9 mouse cellular contexts compared by ENCODE assay signal in genomic region chr1:184734991-184735920, GRCm38 (mm10). TPM values are rescaled to one million over a fixed set of nuclear protein-coding genes. Genes with fewer than 3 reads are reported as not detected.
DNase-seq lines count a peak whose midpoint lies in the region; ATAC-seq lines count a peak whose summit lies in the region.
"Had no signal": no experiment of that assay in that cellular context is flagged by ENCODE, and none has a peak within 500 bp of the region (broad histone marks: within the 10 kb centered on the region; RNA-seq: fewer than 3 reads in every experiment).

No protein-coding gene starts in this region.

- no peak overlapping the region for H3K27ac ChIP-seq in forebrain, embryonic 13.5 days

- H3K4me3 ChIP-seq in forebrain, embryonic 13.5 days: no peak overlapping the region

- peaks cover 20% of the 10 kb centered on the region for H3K4me1 ChIP-seq in forebrain, embryonic 13.5 days

- no peak overlapping the region for H3K4me2 ChIP-seq in forebrain, embryonic 13.5 days

- H3K9ac ChIP-seq in forebrain, embryonic 13.5 days: no peak overlapping the region

- H3K36me3 ChIP-seq in forebrain, embryonic 13.5 days (ENCODE audit: poor library complexity, severe bottlenecking): no peaks in the 10 kb centered on the region

- peak; percentile 48 for DNase-seq in adrenal gland, adult 2 months
- DNase-seq in adrenal gland, adult 18-20 months (ENCODE audit: low spot score in 2 of 2): no peak
- peak; percentile 52 for DNase-seq in adrenal gland, postnatal 14 days
- DNase-seq in kidney, adult 8-10 months: peak; percentile 39 to 41
- peak; percentile 31 for DNase-seq in lung, postnatal 14 days
- DNase-seq in left cerebral cortex, adult 8-10 months (ENCODE audit: low spot score in 2 of 2): no peak
- DNase-seq in right cerebral cortex, postnatal 36 days (ENCODE audit: low spot score in 2 of 2): no peak
- DNase-seq: cerebellum, adult 11 months had no signal

- ATAC-seq in forebrain, embryonic 13.5 days: no peak

- 2% methylated on average over 25 of the region's 25 CpGs for WGBS in forebrain, embryonic 13.5 days

- H3K27me3 ChIP-seq in forebrain, embryonic 13.5 days: peaks cover 95% of the 10 kb centered on the region

- H3K9me3 ChIP-seq in forebrain, embryonic 13.5 days (replicated peaks): no peaks in the 10 kb centered on the region

RNA-seq across cellular contexts. Expression of gene Hlx, which starts 2.8 kb away (rescaled TPM):
- total RNA-seq in adrenal gland, adult 2 months (2021): 10 to 100 TPM in 1 of 2 experiments, 1 to 10 TPM in 1; 7.0 to 17.3 TPM
- 28.0 and 37.9 TPM in 2 replicates for polyA plus RNA-seq in adrenal gland, adult 2 months (2012; rRNA removed)
- 10 to 100 TPM; 10.7 to 11.1 TPM for total RNA-seq in adrenal gland, adult 18-20 months (2021)
- total RNA-seq in adrenal gland, postnatal 14 days (2021): 35.5 and 39.5 TPM in 2 replicates
- total RNA-seq in left cerebral cortex, adult 8-10 months (2022): 1 to 10 TPM in 2 of 4 experiments, under 1 TPM in 2; 0.22 to 2.0 (median 1.1) TPM
- polyA plus RNA-seq in forebrain, embryonic 13.5 days (2015; fragmentation: Nextera tagmentation; extraction: Ambion mirVana): 1.5 and 1.7 TPM in 2 replicates

Comparison
In these comparisons a context has a peak if more than half of its experiments do, and no peak if none do; other contexts are left out.
1. DNase-seq: peak in adrenal gland, adult 2 months (single experiment), adrenal gland, postnatal 14 days (single experiment), kidney, adult 8-10 months (2 of 2) and lung, postnatal 14 days (single experiment); none in adrenal gland, adult 18-20 months (0 of 2), left cerebral cortex, adult 8-10 months (0 of 2) and right cerebral cortex, postnatal 36 days (0 of 2).